Mouse (Mus musculus): Measurements from ENCODE around the gene Tmem131.

Tmem131 gene

DNA sequence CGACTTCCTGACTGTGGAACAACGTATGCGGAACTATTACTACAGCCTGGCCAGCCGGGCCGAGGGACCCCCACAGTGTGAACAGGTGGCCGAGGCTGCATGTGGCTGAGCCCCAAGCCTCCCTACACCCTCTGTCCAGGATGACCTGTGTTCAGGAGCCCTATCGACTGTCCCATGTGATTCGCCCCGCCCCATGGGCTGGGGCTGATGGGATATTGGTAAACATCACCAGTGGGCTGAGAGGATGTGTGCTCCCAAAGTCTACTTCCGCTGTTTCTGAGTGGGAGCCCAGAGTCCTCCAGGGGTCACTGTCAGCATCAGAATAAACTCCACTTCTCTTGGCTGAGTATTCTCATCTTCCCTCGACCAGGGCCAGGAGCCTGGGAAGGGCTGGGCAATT lies 161.0 kb downstream of the Tmem131 start:
- Histone ChIP-seq H3K36me3 (ENCODE audit: insufficient read depth, low read length) (no peaks in the 10 kb centered on the region), H3K4me1 (replicated peaks; ENCODE audit: low read depth, low read length) (peaks cover 40% of the 10 kb centered on the region), H3K27me3 (ENCODE audit: insufficient read depth, low read length) (peaks cover 30% of the 10 kb centered on the region), H3K4me3 (replicated peaks; ENCODE audit: low read length) (no peak overlapping the region), H3K9me3 (ENCODE audit: low read length) (peaks cover 4% of the 10 kb centered on the region; the same call in 1 of the 2 replicates)
- no peak for TF ChIP-seq POU5F1 (IDR thresholded peaks at IDR 0.05; ENCODE audit: borderline replicate concordance, low read length)
- TF ChIP-seq CTCF (conservative IDR thresholded peaks at IDR 0.05; ENCODE audit: low read length) = no peak
- no peak for TF ChIP-seq NANOG (IDR thresholded peaks at IDR 0.05; ENCODE audit: borderline replicate concordance, low read length)

DNA sequence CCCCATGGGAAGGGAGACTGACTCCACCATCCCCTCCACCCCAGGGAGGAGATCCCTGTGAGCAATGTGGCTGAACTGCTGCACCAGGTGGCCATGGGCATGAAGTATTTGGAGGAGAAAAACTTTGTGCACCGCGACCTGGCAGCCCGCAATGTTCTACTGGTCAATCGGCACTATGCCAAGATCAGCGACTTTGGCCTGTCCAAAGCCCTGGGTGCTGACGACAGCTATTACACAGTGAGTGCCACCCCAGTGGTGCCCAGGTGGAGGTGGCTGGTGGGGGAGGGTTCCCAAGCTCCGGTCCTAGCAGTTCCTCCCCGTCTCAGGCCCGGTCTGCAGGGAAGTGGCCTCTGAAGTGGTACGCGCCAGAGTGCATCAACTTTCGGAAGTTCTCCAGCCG lies 162.7 kb downstream of the Tmem131 start:
- H3K4me1 ChIP-seq (replicated peaks; ENCODE audit: low read depth, low read length) = peaks cover 35% of the 10 kb centered on the region
- no peaks in the 10 kb centered on the region for H3K36me3 ChIP-seq (ENCODE audit: insufficient read depth, low read length)
- H3K27me3 ChIP-seq (ENCODE audit: insufficient read depth, low read length) = peaks cover 25% of the 10 kb centered on the region
- no peak for TF ChIP-seq CTCF (conservative IDR thresholded peaks at IDR 0.05; ENCODE audit: low read length)
- no peak for TF ChIP-seq POU5F1 (IDR thresholded peaks at IDR 0.05; ENCODE audit: borderline replicate concordance, low read length)
- TF ChIP-seq NANOG (IDR thresholded peaks at IDR 0.05; ENCODE audit: borderline replicate concordance, low read length) = no peak
- 0 out of 2 replicates have a peak, but pooled peaks cover 3% of the 10 kb centered on the region for H3K9me3 ChIP-seq (ENCODE audit: low read length)
- no peak overlapping the region for H3K4me3 ChIP-seq (replicated peaks; ENCODE audit: low read length)

DNA sequence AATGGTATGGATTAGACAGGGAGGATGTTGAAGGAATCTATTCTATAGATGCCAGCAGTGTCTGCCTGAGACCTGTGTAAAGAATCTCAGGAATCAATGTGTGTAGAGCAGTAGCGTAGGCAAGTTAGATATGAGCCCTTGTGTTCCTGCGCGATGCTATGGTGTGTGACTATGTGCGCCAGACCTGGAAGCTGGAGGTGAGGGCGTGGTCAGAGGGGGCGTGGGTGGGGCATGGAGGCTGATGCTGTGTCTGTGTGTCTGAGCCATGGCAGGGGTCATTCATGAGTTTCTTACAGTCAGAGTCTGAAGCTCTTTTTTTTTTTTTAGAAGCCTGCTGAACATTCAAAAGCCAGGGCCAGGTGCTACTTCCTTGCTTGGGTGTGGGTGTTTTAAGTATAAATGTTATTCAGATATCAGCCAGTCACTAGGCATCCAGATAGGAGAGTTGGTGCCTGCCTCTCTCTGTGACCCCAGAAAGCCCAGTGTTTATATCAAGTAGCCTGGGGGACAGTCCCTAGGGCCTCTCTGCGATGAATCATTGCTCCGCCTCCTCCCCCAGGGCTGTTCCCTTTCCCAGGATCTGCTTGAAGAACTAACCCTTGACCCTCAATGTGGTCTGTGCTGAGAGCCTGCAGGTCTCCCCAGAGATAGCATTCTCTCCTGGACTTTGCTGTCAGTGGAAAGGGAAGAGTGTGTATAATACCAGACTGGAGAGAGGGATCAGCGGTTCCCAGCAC lies 171.1 kb downstream of the Tmem131 start:
- no peak overlapping the region for H3K4me3 ChIP-seq (replicated peaks; ENCODE audit: low read length)
- peaks cover 60% of the 10 kb centered on the region for H3K4me1 ChIP-seq (replicated peaks; ENCODE audit: low read depth, low read length)
- 0 out of 2 replicates have a peak, but pooled peaks cover 2% of the 10 kb centered on the region for H3K9me3 ChIP-seq (ENCODE audit: low read length)
- no peak for TF ChIP-seq CTCF (conservative IDR thresholded peaks at IDR 0.05; ENCODE audit: low read length)
- no peak for TF ChIP-seq NANOG (IDR thresholded peaks at IDR 0.05; ENCODE audit: borderline replicate concordance, low read length)
- TF ChIP-seq POU5F1 (IDR thresholded peaks at IDR 0.05; ENCODE audit: borderline replicate concordance, low read length) = no peak
- peaks cover 6% of the 10 kb centered on the region; the same call in 1 of the 2 replicates for H3K27me3 ChIP-seq (ENCODE audit: insufficient read depth, low read length)
- H3K36me3 ChIP-seq (ENCODE audit: insufficient read depth, low read length) = no peaks in the 10 kb centered on the region

DNA sequence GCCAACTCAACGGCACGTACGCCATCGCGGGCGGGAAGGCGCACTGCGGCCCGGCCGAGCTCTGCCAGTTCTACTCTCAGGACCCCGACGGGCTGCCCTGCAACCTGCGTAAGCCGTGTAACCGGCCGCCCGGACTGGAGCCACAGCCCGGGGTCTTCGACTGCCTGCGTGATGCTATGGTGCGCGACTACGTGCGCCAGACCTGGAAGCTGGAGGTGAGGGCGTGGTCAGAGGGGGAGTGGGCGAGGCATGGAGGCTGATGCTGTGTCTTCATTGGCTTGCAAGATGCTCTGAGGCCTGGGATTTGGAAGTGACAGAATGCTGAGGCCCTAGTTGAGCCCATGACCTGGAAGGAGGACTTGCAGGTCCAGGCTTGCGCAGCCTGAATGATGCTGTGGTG lies 172.5 kb downstream of the Tmem131 start:
- Histone ChIP-seq H3K36me3 (ENCODE audit: insufficient read depth, low read length) (no peaks in the 10 kb centered on the region), H3K4me1 (replicated peaks; ENCODE audit: low read depth, low read length) (peaks cover 68% of the 10 kb centered on the region), H3K9me3 (ENCODE audit: low read length) (no peaks in the 10 kb centered on the region), H3K27me3 (ENCODE audit: insufficient read depth, low read length) (peaks cover 14% of the 10 kb centered on the region), H3K4me3 (replicated peaks; ENCODE audit: low read length) (peak overlapping the region; percentile 77)
- no peak for TF ChIP-seq POU5F1 (IDR thresholded peaks at IDR 0.05; ENCODE audit: borderline replicate concordance, low read length)
- TF ChIP-seq CTCF (conservative IDR thresholded peaks at IDR 0.05; ENCODE audit: low read length) = no peak
- no peak for TF ChIP-seq NANOG (IDR thresholded peaks at IDR 0.05; ENCODE audit: borderline replicate concordance, low read length)

DNA sequence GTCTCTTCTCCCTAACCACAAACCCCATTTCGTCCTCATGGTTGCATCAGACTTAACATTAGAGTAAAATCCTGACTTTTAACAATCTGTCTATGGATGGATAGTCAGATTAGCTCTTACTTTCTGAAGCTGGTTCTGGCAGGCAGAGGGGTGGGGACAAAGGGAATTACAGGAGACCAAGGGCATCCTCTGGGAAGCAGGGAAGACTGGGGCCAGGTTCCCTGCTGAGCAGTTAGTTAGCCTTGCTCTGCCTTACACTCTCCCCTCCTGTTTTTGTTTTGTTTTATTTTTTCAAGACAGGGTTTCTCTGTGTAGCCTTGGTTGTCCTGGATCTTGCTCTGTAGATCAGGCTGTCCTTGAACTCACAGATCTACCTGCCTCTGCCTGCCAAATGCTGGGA lies 173.5 kb downstream of the Tmem131 start:
- Histone ChIP-seq H3K9me3 (ENCODE audit: low read length) (no peaks in the 10 kb centered on the region), H3K27me3 (ENCODE audit: insufficient read depth, low read length) (peaks cover 23% of the 10 kb centered on the region), H3K4me3 (replicated peaks; ENCODE audit: low read length) (no peak overlapping the region), H3K4me1 (replicated peaks; ENCODE audit: low read depth, low read length) (peaks cover 68% of the 10 kb centered on the region), H3K36me3 (ENCODE audit: insufficient read depth, low read length) (no peaks in the 10 kb centered on the region)
- TF ChIP-seq NANOG (IDR thresholded peaks at IDR 0.05; ENCODE audit: borderline replicate concordance, low read length) = no peak
- no peak for TF ChIP-seq CTCF (conservative IDR thresholded peaks at IDR 0.05; ENCODE audit: low read length)
- TF ChIP-seq POU5F1 (IDR thresholded peaks at IDR 0.05; ENCODE audit: borderline replicate concordance, low read length) = no peak

DNA sequence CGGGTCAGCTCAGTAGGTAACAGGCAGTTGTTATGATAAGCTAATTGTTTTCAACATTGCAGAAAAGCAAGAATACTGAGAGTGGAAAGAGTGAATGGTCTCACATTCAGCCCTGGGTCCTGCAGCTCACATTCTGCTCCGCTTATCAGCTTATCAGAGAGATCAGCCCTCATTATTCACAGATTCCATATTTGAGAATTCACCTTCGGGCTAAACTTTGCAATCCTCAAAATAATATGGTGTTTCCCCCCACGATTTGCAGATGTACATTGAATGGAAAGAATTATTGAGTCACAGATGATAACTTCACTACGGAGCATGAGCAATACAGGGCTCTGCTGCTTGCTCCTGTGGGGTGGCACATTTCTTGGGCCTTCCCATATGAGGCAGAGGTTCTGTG lies 174.7 kb downstream of the Tmem131 start:
- Histone ChIP-seq H3K9me3 (ENCODE audit: low read length) (no peaks in the 10 kb centered on the region), H3K27me3 (ENCODE audit: insufficient read depth, low read length) (peaks cover 31% of the 10 kb centered on the region), H3K36me3 (ENCODE audit: insufficient read depth, low read length) (no peaks in the 10 kb centered on the region), H3K4me1 (replicated peaks; ENCODE audit: low read depth, low read length) (peaks cover 61% of the 10 kb centered on the region), H3K4me3 (replicated peaks; ENCODE audit: low read length) (no peak overlapping the region; the same call in 1 of the 2 replicates)
- no peak for TF ChIP-seq NANOG (IDR thresholded peaks at IDR 0.05; ENCODE audit: borderline replicate concordance, low read length)
- no peak for TF ChIP-seq POU5F1 (IDR thresholded peaks at IDR 0.05; ENCODE audit: borderline replicate concordance, low read length)
- no peak for TF ChIP-seq CTCF (conservative IDR thresholded peaks at IDR 0.05; ENCODE audit: low read length)

DNA sequence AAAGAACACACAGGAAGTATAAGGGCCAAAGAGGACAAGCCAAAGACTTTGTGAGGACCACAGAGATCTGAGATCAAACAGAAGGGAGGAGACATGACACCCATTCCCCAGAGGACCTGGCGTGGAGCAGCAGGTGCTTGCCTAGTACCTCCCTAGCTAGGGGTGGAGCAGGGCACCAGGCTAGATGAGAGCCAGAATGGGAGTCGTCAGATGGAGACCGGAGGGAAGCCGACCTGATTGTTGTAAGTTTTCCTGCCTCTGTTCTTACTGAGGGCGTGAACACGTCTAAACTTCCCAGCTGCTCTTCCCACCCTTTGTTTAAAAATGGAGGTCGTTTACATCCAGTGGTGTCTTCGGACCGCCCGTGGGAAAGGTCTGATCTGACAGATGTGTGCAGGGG lies 176.1 kb downstream of the Tmem131 start:
- H3K4me1 ChIP-seq (replicated peaks; ENCODE audit: low read depth, low read length) = peaks cover 55% of the 10 kb centered on the region
- H3K27me3 ChIP-seq (ENCODE audit: insufficient read depth, low read length) = peaks cover 44% of the 10 kb centered on the region
- no peak overlapping the region for H3K4me3 ChIP-seq (replicated peaks; ENCODE audit: low read length)
- no peaks in the 10 kb centered on the region for H3K36me3 ChIP-seq (ENCODE audit: insufficient read depth, low read length)
- no peaks in the 10 kb centered on the region for H3K9me3 ChIP-seq (ENCODE audit: low read length)
- TF ChIP-seq POU5F1 (IDR thresholded peaks at IDR 0.05; ENCODE audit: borderline replicate concordance, low read length) = no peak
- TF ChIP-seq NANOG (IDR thresholded peaks at IDR 0.05; ENCODE audit: borderline replicate concordance, low read length) = no peak
- TF ChIP-seq CTCF (conservative IDR thresholded peaks at IDR 0.05; ENCODE audit: low read length) = no peak

DNA sequence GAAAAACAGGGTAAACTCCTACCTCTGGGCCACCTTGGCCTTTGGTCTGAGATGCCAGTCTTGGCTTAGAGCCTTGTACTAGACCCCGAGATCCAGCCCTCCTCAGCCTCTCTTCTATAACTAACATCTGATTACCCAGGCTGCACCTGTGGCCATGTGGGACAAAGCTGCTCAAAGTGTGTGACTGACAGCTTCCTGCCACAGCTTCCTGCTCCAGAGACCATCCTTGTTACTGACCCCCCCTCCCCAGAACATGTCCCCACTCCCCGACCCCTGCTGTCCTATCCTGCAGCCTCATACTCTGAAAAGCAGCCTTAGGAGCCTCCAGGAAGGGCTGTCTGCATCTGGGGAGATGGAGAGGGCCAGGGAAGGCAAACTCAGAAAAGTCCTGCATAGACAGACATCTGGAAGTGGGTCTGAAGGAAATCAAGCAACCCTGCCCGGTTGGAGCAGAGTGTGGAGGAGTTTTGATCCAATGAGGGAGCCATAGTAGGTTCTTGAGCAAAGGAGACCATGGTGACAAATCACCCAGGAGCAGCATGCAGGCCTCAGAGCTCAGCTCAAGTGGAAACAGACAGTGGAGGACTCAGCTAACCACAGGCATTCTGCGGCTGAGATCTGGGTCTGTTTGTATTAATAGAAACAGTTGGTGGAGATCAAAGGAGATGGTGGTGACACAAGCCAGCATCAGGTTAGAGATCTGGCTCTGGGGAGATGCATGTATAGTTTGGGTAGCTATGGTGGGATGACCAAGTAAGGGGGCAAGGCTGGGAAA lies 176.8 kb downstream of the Tmem131 start:
- Histone ChIP-seq H3K4me3 (replicated peaks; ENCODE audit: low read length) (no peak overlapping the region), H3K27me3 (ENCODE audit: insufficient read depth, low read length) (peaks cover 45% of the 10 kb centered on the region), H3K9me3 (ENCODE audit: low read length) (no peaks in the 10 kb centered on the region), H3K36me3 (ENCODE audit: insufficient read depth, low read length) (no peaks in the 10 kb centered on the region), H3K4me1 (replicated peaks; ENCODE audit: low read depth, low read length) (peaks cover 53% of the 10 kb centered on the region)
- no peak for TF ChIP-seq CTCF (conservative IDR thresholded peaks at IDR 0.05; ENCODE audit: low read length)

Measured in E14TG2a.4 (cell line).